Mouse (Mus musculus) midbrain, embryonic 13.5 days (tissue): ENCODE results near the gene Max. TPM values are rescaled to one million over a fixed set of nuclear protein-coding genes. Genes with fewer than 3 reads are reported as not detected.

Experiments
- ATAC-seq: fragments of 200-750 bp; cut with Nextera tagmentation; 2 replicates; pipeline ENCODE4 v1.8.0; 2017; ENCODE audit warnings: mild to moderate bottlenecking, moderate TSS enrichment, moderate library complexity
- H3K27ac ChIP-seq: fragments of 300-500 bp; sonication (generic); 2 replicates; pipeline ENCODE4 v1.5.1; 2015; ENCODE audit warnings: inconsistent platforms, mild to moderate bottlenecking, moderate library complexity
- H3K27me3 ChIP-seq: fragments of 300-500 bp; sonication (generic); 2 replicates; pipeline ENCODE4 v1.6.1; 2015; ENCODE audit warnings: mild to moderate bottlenecking, inconsistent platforms
- H3K36me3 ChIP-seq: fragments of 300-500 bp; sonication (generic); 2 replicates; pipeline ENCODE4 v1.6.1; 2015; ENCODE audit warnings: mild to moderate bottlenecking, inconsistent platforms
- H3K4me1 ChIP-seq: fragments of 300-500 bp; sonication (generic); replicated peaks from 2 replicates; pipeline ENCODE4 v1.6.1; 2015; ENCODE audit warnings: inconsistent platforms
- H3K4me2 ChIP-seq: fragments of 300-500 bp; sonication (generic); replicated peaks from 2 replicates; pipeline ENCODE4 v1.6.1; 2015; ENCODE audit warnings: moderate library complexity, mild to moderate bottlenecking, inconsistent platforms
- H3K4me3 ChIP-seq: fragments of 300-500 bp; sonication (generic); replicated peaks from 2 replicates; pipeline ENCODE4 v1.5.1; 2015; ENCODE audit warnings: mild to moderate bottlenecking, inconsistent platforms
- H3K9ac ChIP-seq: fragments of 300-500 bp; sonication (generic); replicated peaks from 2 replicates; pipeline ENCODE4 v1.6.1; 2015; ENCODE audit warnings: mild to moderate bottlenecking, inconsistent platforms
- H3K9me3 ChIP-seq: fragments of 300-500 bp; sonication (generic); 2 replicates; pipeline ENCODE4 v1.6.1; 2016; ENCODE audit warnings: mild to moderate bottlenecking, inconsistent platforms
- WGBS: fragments of 180-500 bp; shearing (Covaris S2); methylation state at CpG from one replicate; pipeline ENCODE4 v1.1.7; 2015; 5-methylcytosine and 5-hydroxymethylcytosine counted together
- polyA plus RNA-seq: library from polyadenylated mRNA; unstranded; fragments of >200 nt; fragmentation: Nextera tagmentation; extraction: Ambion mirVana; gene quantifications from 2 replicates; pipeline ENCODE4 v1.2.1, GENCODE M21; 2015

The Max gene
- polyA plus RNA-seq, 1 experiment from 2014 or later: 18.5 TPM

GRCm38 (mm10) chr12:76911171-76911726, 50.8 kb downstream of the Max start:
- H3K4me2 ChIP-seq: no peak overlapping the region
- peaks cover 22% of the 10 kb centered on the region for H3K36me3 ChIP-seq
- WGBS: 57% methylated on average over 16 of the region's 16 CpGs
- H3K9ac ChIP-seq: no peak overlapping the region
- peaks cover 14% of the 10 kb centered on the region; the same call in 1 of the 2 replicates for H3K4me1 ChIP-seq
- no peak overlapping the region for H3K4me3 ChIP-seq
- no peaks in the 10 kb centered on the region for H3K9me3 ChIP-seq
- H3K27ac ChIP-seq: no peak overlapping the region
- no peaks in the 10 kb centered on the region for H3K27me3 ChIP-seq
- ATAC-seq: no peak

GRCm38 (mm10) chr12:76910258-76910940, 51.6 kb downstream of the Max start:
- Histone ChIP-seq H3K27ac (no peak overlapping the region), H3K4me1 (peaks cover 14% of the 10 kb centered on the region; the same call in 1 of the 2 replicates), H3K4me2 (no peak overlapping the region), H3K9ac (0 out of 2 replicates have a peak overlapping the region, but pooled peaks have one; percentile 1), H3K4me3 (no peak overlapping the region), H3K36me3 (peaks cover 21% of the 10 kb centered on the region), H3K27me3 (no peaks in the 10 kb centered on the region), H3K9me3 (no peaks in the 10 kb centered on the region)
- ATAC-seq: peak; percentile 30; the same call in 1 of the 2 replicates
- WGBS: 68% methylated on average over 11 of the region's 11 CpGs

GRCm38 (mm10) chr12:76909218-76909617, 52.8 kb downstream of the Max start:
- H3K4me1 ChIP-seq: peaks cover 14% of the 10 kb centered on the region; the same call in 1 of the 2 replicates
- H3K27ac ChIP-seq: no peak overlapping the region
- H3K27me3 ChIP-seq: no peaks in the 10 kb centered on the region
- H3K36me3 ChIP-seq: peaks cover 16% of the 10 kb centered on the region; the same call in 1 of the 2 replicates
- 93% methylated on average over 5 of the region's 5 CpGs for WGBS
- no peak overlapping the region for H3K4me3 ChIP-seq
- H3K9ac ChIP-seq: no peak overlapping the region
- H3K4me2 ChIP-seq: no peak overlapping the region
- H3K9me3 ChIP-seq: no peaks in the 10 kb centered on the region
- no peak for ATAC-seq

GRCm38 (mm10) chr12:76906278-76906677, 55.7 kb downstream of the Max start:
- Histone ChIP-seq H3K9ac (no peak overlapping the region), H3K36me3 (peaks cover 18% of the 10 kb centered on the region), H3K4me3 (no peak overlapping the region), H3K4me2 (no peak overlapping the region), H3K27ac (no peak overlapping the region), H3K4me1 (peaks cover 11% of the 10 kb centered on the region; the same call in 1 of the 2 replicates), H3K27me3 (no peaks in the 10 kb centered on the region), H3K9me3 (no peaks in the 10 kb centered on the region)
- WGBS: 91% methylated on average over 1 of the region's 1 CpGs
- ATAC-seq: no peak

GRCm38 (mm10) chr12:76901508-76902294, 60.3 kb downstream of the Max start:
- 76% methylated on average over 3 of the region's 3 CpGs for WGBS

GRCm38 (mm10) chr12:76899261-76899975, 62.6 kb downstream of the Max start:
- 93% methylated on average over 10 of the region's 10 CpGs for WGBS

More at GRCm38 (mm10) chr12:76901508-76902294, 60.3 kb downstream of the Max start:
- H3K27me3 ChIP-seq: no peaks in the 10 kb centered on the region
- no peaks in the 10 kb centered on the region for H3K9me3 ChIP-seq
- H3K4me3 ChIP-seq: no peak overlapping the region
- no peaks in the 10 kb centered on the region for H3K4me1 ChIP-seq
- ATAC-seq: no peak
- no peak overlapping the region for H3K9ac ChIP-seq
- no peak overlapping the region for H3K27ac ChIP-seq
- H3K4me2 ChIP-seq: no peak overlapping the region
- H3K36me3 ChIP-seq: peaks cover 13% of the 10 kb centered on the region

GRCm38 (mm10) chr12:76898141-76898540, 63.9 kb downstream of the Max start:
- H3K27ac ChIP-seq: no peak overlapping the region
- H3K9me3 ChIP-seq: no peaks in the 10 kb centered on the region
- H3K4me1 ChIP-seq: peaks cover 12% of the 10 kb centered on the region
- no peak overlapping the region for H3K4me3 ChIP-seq
- no peak overlapping the region for H3K9ac ChIP-seq
- peaks cover 13% of the 10 kb centered on the region for H3K36me3 ChIP-seq
- no peak for ATAC-seq
- H3K27me3 ChIP-seq: no peaks in the 10 kb centered on the region
- H3K4me2 ChIP-seq: no peak overlapping the region

More at GRCm38 (mm10) chr12:76899261-76899975, 62.6 kb downstream of the Max start:
- H3K36me3 ChIP-seq: peaks cover 13% of the 10 kb centered on the region
- H3K4me1 ChIP-seq: peaks cover 12% of the 10 kb centered on the region
- no peaks in the 10 kb centered on the region for H3K9me3 ChIP-seq
- no peak overlapping the region for H3K27ac ChIP-seq
- ATAC-seq: no peak
- H3K4me3 ChIP-seq: no peak overlapping the region
- no peak overlapping the region for H3K4me2 ChIP-seq
- H3K27me3 ChIP-seq: no peaks in the 10 kb centered on the region
- no peak overlapping the region for H3K9ac ChIP-seq

GRCm38 (mm10) chr12:76897006-76897405, 65.0 kb downstream of the Max start:
- H3K36me3 ChIP-seq: peaks cover 18% of the 10 kb centered on the region
- peaks cover 12% of the 10 kb centered on the region for H3K4me1 ChIP-seq
- WGBS: 89% methylated on average over 10 of the region's 10 CpGs
- H3K9ac ChIP-seq: no peak overlapping the region
- H3K4me3 ChIP-seq: no peak overlapping the region
- H3K9me3 ChIP-seq: no peaks in the 10 kb centered on the region
- H3K4me2 ChIP-seq: no peak overlapping the region
- no peaks in the 10 kb centered on the region for H3K27me3 ChIP-seq
- no peak overlapping the region for H3K27ac ChIP-seq
- ATAC-seq: no peak

GRCm38 (mm10) chr12:76896566-76896965, 65.4 kb downstream of the Max start:
- H3K4me1 ChIP-seq: peaks cover 12% of the 10 kb centered on the region
- 92% methylated on average over 4 of the region's 4 CpGs for WGBS
- H3K27me3 ChIP-seq: no peaks in the 10 kb centered on the region
- H3K36me3 ChIP-seq: peaks cover 20% of the 10 kb centered on the region
- no peak overlapping the region for H3K9ac ChIP-seq
- no peaks in the 10 kb centered on the region for H3K9me3 ChIP-seq
- no peak overlapping the region for H3K27ac ChIP-seq
- no peak overlapping the region for H3K4me3 ChIP-seq
- ATAC-seq: no peak
- no peak overlapping the region for H3K4me2 ChIP-seq

- H3K36me3 ChIP-seq: peaks cover 17% of the 10 kb centered on the region; the same call in 1 of the 2 replicates
- H3K27me3 ChIP-seq: no peaks in the 10 kb centered on the region
- ATAC-seq: peak; percentile 74
- H3K4me1 ChIP-seq: peaks cover 12% of the 10 kb centered on the region
- WGBS: 36% methylated on average over 7 of the region's 7 CpGs
- no peak overlapping the region for H3K4me3 ChIP-seq
- H3K4me2 ChIP-seq: no peak overlapping the region
- no peaks in the 10 kb centered on the region for H3K9me3 ChIP-seq
- H3K27ac ChIP-seq: peak overlapping the region; percentile 54
- H3K9ac ChIP-seq: no peak overlapping the region
Measured at GRCm38 (mm10) chr12:76895777-76896176, 66.2 kb downstream of the Max start.

- Histone ChIP-seq H3K36me3 (peaks cover 16% of the 10 kb centered on the region; the same call in 1 of the 2 replicates), H3K9ac (no peak overlapping the region), H3K4me3 (no peak overlapping the region), H3K27ac (0 out of 2 replicates have a peak overlapping the region, but pooled peaks have one; percentile 8), H3K27me3 (no peaks in the 10 kb centered on the region), H3K9me3 (no peaks in the 10 kb centered on the region), H3K4me1 (peaks cover 12% of the 10 kb centered on the region), H3K4me2 (no peak overlapping the region)
- ATAC-seq: no peak
- 77% methylated on average over 10 of the region's 10 CpGs for WGBS
Measured at GRCm38 (mm10) chr12:76894792-76895559, 67.0 kb downstream of the Max start.
